Mouse (Mus musculus) monocyte, adult 59 days (primary cell): ENCODE measurements around the gene Astn2. TPM values are rescaled to one million over a fixed set of nuclear protein-coding genes. Genes with fewer than 3 reads are reported as not detected.

Experiments
- total RNA-seq, 2 experiments: library from RNA; stranded (reverse); gene quantifications; one replicate each; pipeline ENCODE4 v1.2.4; 2023

Astn2 gene
- total RNA-seq: not detected

DNA sequence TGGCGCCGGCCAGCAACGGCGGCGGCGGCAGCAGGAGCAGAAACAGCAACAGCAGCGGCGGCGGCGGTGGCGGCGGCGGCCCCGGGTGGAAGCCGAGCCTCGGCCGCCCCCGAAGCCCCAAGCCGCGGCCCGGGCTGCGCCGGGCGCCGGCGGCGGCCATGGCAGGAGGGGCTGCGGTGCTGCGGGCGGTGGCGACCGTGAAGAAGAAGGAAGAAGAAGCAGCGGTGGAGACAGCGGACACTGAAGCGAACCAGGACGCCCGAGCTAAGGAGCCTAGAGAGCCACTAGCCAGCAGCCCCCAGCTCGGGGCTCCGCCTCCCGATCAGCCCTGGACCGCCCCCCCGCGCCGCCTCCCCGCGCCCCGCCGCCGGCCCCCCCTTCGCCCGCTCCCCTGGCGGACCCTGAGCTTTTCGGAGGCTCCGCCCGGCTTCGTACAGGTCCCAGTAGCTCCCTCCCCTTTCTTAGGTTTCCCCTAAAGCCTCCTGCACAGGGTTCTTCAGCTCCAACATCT is at the start of gene Astn2:
Gene Astn2 (minus strand): TSS at position 411 of the 511 bp plus-strand sequence.

DNA sequence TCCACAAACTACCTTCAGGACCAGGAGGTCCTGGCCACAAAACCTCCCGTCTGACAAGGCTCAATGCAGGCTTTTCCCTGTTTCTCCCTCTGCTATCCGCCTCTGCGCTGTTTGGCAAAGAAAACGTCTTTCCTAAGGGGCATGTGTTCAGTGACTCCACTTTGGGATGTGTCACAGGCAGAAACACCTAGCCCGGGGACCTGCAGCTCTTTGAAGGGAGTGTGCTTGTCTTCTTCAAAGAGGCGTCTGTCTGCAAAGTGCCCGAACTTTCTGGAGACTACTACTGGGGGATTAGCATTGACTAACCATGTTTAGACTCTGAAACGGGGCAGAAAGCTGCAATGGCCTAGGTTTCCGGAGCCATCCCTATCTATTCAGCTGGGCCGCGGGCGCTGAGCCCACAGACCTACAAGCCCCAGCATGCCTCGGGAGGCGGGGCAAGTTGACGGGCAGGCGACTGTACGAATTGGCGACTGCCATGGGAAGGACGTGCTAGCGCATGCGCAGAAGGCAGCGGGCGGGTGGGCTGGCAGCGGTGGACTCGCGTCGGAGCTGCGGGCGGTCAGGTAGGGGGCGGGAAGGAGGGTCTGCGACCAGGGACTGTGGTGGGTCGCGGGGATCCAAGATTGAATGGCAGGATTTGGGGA is 799.8 kb downstream of the Astn2 start, which contains the start of gene Trim32:
Gene Trim32 (plus strand): TSS at position 483 of the 647 bp plus-strand sequence.

